Mouse (Mus musculus): ENCODE results near the gene Anks1b. TPM values are rescaled to one million over a fixed set of nuclear protein-coding genes. Genes with fewer than 3 reads are reported as not detected.

The Anks1b gene
- polyA plus RNA-seq, 1 experiment from 2014 or later, result 0.01 TPM

DNA sequence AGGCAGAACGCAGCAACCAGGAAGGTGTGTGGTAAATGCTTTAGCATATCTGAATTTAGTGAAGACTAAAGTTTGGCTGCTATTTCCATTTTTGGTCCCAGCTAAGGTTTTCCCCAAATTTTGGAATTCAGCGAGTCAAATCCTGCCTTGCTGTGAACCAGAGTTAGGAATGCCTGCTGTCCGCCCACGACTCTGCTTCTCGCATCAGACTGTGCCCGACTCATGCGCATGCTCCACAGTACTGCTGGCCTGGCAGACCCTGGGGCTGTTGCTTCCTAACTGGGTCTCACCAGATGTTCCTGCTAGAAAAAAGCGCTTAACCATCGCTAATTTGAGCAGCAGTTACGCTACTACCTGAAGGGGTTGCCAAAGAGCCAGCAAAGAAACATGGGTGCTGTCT, 801.1 kb downstream of the Anks1b start:
- no peak for ATAC-seq
- in situ Hi-C loops (cut with MboI; ENCODE audit: low pct_unique_long_range_greater_than_20kb), result no loop called here
- peaks cover 3% of the 10 kb centered on the region for H3K27me3 ChIP-seq
- TF ChIP-seq CTCF (IDR thresholded peaks at IDR 0.05), result no peak
- no peak for DNase-seq (ENCODE audit: low read depth, low spot score)
- CTCF ChIA-PET, result interaction anchor here (1.4 kb wide), 1 partner anchor 13 kb away, joined by 3 read pairs; no protein-coding TSS in a partner anchor
- POLR2A ChIA-PET, result no interaction called here

DNA sequence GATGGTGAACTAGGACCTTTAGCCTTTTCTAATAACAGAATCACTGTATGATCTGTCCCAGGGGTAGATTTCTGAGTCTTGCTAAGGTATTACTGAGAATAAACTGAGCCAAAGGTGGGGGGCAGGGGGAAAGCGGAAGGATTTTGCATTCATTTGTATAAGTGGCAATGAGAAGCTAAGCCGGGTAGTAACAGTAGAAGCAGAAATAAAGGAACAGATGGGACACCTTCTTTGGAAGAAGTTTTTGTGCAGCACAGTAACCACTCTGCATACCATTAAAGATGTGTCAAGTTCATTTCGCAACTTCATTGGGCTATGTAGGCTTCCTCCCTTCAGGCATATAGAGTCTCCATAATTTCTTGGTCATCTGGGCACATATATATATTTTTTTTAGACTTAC, 804.1 kb downstream of the Anks1b start:
- POLR2A ChIA-PET, result no interaction called here
- no peak for ATAC-seq
- DNase-seq (ENCODE audit: low read depth, low spot score), result no peak
- CTCF ChIA-PET, result interaction anchor here (1.7 kb wide), 1 partner anchor 10 kb away, joined by 5 read pairs; no protein-coding TSS in a partner anchor
- no peak for TF ChIP-seq CTCF (IDR thresholded peaks at IDR 0.05)
- in situ Hi-C loops (cut with MboI; ENCODE audit: low pct_unique_long_range_greater_than_20kb), result no loop called here
- peaks cover 5% of the 10 kb centered on the region for H3K27me3 ChIP-seq

DNA sequence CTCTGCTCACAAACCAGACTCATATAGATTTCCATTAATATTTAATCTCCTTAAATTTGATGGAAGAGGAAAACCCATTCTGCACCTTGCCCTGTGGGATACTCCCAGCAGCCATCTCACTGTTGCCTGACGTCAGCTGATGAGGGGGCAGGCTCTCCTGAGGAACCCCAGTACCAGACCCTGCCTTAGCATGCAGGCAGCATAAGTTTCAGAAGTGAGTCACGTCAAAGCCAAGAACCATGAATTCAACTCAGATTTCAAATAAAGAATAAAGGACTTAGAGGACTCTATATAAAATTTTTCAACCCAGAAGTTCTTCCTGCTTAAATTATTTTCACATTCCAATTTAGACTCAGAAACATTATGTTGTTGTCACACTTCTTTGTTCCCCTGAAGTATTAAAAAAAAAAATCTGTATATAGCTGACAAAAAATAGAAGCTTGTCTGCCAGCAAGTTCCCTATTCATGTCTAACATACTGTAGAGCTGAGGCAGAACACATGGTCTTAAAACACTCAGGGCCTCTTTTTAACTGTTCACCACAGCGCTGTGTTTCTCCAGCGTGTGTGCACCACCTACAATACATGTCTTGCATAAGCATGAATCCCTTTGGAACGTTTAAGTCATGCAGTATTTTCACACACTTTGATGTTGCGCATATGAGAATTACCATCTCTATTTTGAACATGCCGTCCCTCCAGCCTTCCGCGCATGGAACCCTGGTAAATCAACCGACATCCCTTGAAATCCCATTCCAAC, 806.6 kb downstream of the Anks1b start:
- in situ Hi-C loops (cut with MboI; ENCODE audit: low pct_unique_long_range_greater_than_20kb), result no loop called here
- H3K27me3 ChIP-seq, result peaks cover 5% of the 10 kb centered on the region
- DNase-seq (ENCODE audit: low read depth, low spot score) (no peak), ATAC-seq (no peak)
- TF ChIP-seq CTCF (IDR thresholded peaks at IDR 0.05), result no peak
- ChIA-PET CTCF (interaction anchor here (1.2 kb wide), 1 partner anchor 11 kb away, joined by 4 read pairs; no protein-coding TSS in a partner anchor), POLR2A (no interaction called here)

DNA sequence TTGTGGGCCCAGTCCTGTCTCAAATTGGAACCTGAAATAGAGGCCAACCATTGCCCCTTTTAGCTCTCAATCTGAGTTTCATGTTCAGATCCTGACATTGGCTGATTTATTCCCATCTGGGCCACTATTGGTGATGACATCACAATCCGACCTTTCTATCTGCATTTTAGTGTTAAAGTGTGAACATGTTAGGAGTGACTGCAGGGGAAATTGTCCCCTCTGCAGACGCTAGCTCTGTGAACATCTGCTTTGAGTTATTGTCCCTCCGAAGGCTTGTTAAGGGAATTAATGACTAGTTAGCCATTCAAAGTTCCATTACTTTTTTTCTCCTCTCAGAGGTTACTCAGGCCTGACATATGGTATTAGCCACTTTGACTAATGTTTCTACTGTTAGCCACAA, 810.5 kb downstream of the Anks1b start:
- ChIA-PET POLR2A (no interaction called here), CTCF (no interaction called here)
- H3K27me3 ChIP-seq, result peaks cover 8% of the 10 kb centered on the region
- TF ChIP-seq CTCF (IDR thresholded peaks at IDR 0.05), result no peak
- no peak for ATAC-seq
- in situ Hi-C loops (cut with MboI; ENCODE audit: low pct_unique_long_range_greater_than_20kb), result no loop called here
- DNase-seq (ENCODE audit: low read depth, low spot score), result no peak

DNA sequence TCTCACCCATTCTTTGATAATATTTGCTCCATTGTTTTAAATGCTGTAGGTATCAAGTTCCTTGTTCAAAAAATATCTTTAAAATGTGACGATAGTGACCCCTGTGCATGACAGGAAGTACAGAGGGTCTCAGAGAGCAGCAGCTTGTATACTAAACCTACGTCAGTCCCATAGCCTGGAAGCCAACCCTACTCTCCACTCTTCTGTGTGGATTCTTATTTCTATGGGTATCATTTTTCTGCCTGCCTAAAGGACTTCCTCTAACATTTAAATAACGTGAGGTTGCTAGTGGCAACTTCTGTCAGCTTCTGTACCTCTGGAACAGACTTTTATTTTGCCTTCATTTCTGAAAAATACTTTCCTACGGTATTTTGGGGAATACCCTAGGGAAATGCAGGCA, 812.1 kb downstream of the Anks1b start:
- ChIA-PET POLR2A (no interaction called here), CTCF (no interaction called here)
- peaks cover 6% of the 10 kb centered on the region for H3K27me3 ChIP-seq
- TF ChIP-seq CTCF (IDR thresholded peaks at IDR 0.05), result no peak
- DNase-seq (ENCODE audit: low read depth, low spot score) (no peak), ATAC-seq (no peak)
- in situ Hi-C loops (cut with MboI; ENCODE audit: low pct_unique_long_range_greater_than_20kb), result no loop called here

DNA sequence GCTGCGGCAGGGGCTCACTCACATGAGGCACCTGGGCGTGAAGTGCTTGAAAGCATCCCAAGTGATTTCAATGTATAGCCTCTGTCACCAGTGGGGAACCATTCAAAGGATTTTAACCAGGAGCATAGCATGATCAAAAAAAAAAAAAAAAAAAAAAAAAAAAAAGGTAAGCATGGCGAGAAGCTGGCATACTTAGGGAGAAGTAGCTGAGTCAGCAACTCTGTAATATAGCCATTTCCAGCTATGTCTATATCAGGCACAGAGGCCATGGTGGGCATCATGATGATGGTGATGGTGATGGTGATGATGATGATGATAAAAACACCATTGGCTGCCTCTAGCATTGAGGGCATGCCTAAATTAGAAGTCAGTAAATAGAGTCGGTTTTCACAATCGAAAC, 814.8 kb downstream of the Anks1b start:
- no peak for ATAC-seq
- TF ChIP-seq CTCF (IDR thresholded peaks at IDR 0.05), result no peak
- in situ Hi-C loops (cut with MboI; ENCODE audit: low pct_unique_long_range_greater_than_20kb), result no loop called here
- ChIA-PET CTCF (interaction anchor here (1.3 to 1.5 kb wide), 3 partner anchors 9 to 536 kb away, joined by 3 read pairs; no protein-coding TSS in a partner anchor), POLR2A (interaction anchor here (0.5 kb wide), 1 partner anchor 808 kb away, joined by 4 read pairs; no protein-coding TSS in a partner anchor)
- H3K27me3 ChIP-seq, result peaks cover 6% of the 10 kb centered on the region
- no peak for DNase-seq (ENCODE audit: low read depth, low spot score)

DNA sequence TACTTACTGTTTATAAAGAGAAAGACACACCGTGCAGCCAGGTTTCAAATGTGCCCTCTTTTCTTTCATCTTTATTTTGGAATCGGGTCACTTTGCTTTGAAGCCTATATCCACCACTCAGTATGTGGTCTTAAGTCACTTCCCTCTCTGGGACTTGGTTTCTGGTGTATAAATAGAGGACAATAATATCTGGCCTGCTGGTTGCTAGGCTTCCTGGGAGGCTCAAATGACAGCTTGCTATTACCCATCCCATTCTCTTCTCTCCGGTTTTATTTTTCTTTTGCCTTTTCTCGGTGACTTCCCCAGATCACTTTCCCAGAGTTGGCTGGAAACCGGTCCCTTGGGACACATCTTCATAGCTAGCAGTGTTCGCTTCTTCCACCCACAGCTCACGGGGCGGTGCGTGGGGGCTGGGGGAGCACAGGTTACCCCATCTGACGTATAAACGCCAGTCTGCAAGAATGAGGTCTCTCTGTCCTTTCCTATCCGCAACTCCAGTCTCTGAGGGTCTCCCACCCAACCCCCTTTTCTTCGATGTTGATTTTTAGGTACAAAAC, 815.5 kb downstream of the Anks1b start:
- ATAC-seq (no peak), DNase-seq (ENCODE audit: low read depth, low spot score) (no peak)
- CTCF ChIA-PET, result interaction anchor here (1.3 to 3.1 kb wide), 3 partner anchors 10 to 607 kb away, joined by 3 to 15 read pairs (median 3); no protein-coding TSS in a partner anchor
- no peak for TF ChIP-seq CTCF (IDR thresholded peaks at IDR 0.05)
- POLR2A ChIA-PET, result no interaction called here
- peaks cover 6% of the 10 kb centered on the region for H3K27me3 ChIP-seq
- in situ Hi-C loops (cut with MboI; ENCODE audit: low pct_unique_long_range_greater_than_20kb), result no loop called here

DNA sequence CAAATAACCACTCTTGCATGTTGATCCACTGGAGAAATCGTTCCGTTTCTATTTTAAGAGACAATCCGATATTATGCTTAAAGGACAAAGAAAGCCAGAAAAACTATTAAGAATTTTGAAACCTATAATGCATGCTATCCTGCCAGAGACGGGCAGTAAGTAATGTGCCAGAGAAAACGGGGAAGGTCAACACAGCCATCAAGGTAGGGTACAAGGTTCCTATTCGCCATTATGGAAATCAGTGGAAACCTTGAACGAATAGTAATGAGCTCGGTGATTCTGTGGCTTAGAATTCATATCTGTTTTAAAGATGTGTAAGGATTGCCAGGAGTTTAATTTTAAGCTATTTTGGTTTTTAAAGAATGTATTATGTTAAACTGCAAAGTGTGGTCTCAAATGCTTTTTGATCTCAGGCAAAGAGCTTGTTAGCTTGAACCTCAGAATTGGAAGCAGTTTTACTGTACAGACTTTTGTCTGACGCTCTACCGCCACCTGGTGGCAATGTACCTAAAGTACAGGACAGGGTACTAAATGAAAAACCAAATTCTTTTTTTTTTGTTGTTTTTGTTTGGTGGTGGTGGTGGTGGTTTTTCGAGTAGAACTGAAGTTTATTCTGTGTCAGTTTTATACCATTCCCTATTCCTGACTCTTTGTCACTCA, 816.7 kb downstream of the Anks1b start:
- peaks cover 6% of the 10 kb centered on the region for H3K27me3 ChIP-seq
- CTCF ChIA-PET, result interaction anchor here (0.7 to 3.1 kb wide), 6 partner anchors 8 to 609 kb away, joined by 3 to 15 read pairs (median 3); no protein-coding TSS in a partner anchor
- POLR2A ChIA-PET, result no interaction called here
- ATAC-seq (no peak), DNase-seq (ENCODE audit: low read depth, low spot score) (no peak)
- TF ChIP-seq CTCF (IDR thresholded peaks at IDR 0.05), result peak; percentile 75
- in situ Hi-C loops (cut with MboI; ENCODE audit: low pct_unique_long_range_greater_than_20kb), result loop anchor here (5.0 kb wide), 1 partner anchor 603 kb away; no protein-coding TSS in a partner anchor

DNA sequence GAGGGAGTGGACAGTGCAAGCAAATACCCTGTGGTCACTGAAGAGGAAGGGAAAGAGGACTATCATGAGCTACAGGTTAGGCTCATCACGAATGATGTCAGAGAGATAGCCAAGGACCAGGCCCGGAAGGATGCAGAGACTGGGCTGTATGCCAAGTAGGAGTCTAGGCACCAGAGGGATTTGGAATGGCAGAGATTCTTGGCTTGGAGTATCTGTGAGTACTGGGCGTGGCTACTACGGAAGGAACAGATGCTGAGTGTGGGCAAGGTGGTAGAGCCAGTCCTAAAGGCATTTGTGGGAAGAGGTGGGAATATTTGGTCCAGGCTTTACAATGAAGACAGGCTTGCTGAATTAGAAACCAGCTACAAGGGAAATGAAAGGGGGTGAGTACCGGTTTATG, 823.4 kb downstream of the Anks1b start:
- DNase-seq (ENCODE audit: low read depth, low spot score) (no peak), ATAC-seq (no peak)
- no peak for TF ChIP-seq CTCF (IDR thresholded peaks at IDR 0.05)
- CTCF ChIA-PET, result interaction anchor here (0.6 kb wide), 1 partner anchor 653 kb away, joined by 3 read pairs; no protein-coding TSS in a partner anchor
- in situ Hi-C loops (cut with MboI; ENCODE audit: low pct_unique_long_range_greater_than_20kb), result no loop called here
- POLR2A ChIA-PET, result no interaction called here
- no peaks in the 10 kb centered on the region for H3K27me3 ChIP-seq

DNA sequence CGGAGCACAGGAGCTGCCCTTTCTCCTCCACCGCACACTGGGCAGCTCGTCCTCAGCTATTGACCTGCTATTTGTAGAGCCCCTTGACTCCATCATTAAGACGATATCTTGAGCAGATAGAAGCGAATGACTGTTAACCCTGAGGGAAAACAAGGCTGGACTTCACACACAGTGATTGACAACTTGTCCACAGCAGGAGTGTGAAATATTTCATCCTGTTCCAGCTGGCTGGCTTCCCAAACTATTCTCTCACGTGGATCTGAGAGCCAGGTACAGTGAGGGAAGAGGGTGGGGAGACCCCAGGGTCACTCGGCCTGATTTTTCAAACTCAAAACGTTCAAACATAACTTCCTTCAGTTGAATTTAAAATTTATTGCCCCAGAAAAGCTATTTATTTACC, 824.1 kb downstream of the Anks1b start:
- no peak for TF ChIP-seq CTCF (IDR thresholded peaks at IDR 0.05)
- H3K27me3 ChIP-seq, result no peaks in the 10 kb centered on the region
- no peak for ATAC-seq
- POLR2A ChIA-PET, result no interaction called here
- CTCF ChIA-PET, result interaction anchor here (0.6 kb wide), 1 partner anchor 654 kb away, joined by 3 read pairs; no protein-coding TSS in a partner anchor
- no peak for DNase-seq (ENCODE audit: low read depth, low spot score)
- in situ Hi-C loops (cut with MboI; ENCODE audit: low pct_unique_long_range_greater_than_20kb), result no loop called here

DNA sequence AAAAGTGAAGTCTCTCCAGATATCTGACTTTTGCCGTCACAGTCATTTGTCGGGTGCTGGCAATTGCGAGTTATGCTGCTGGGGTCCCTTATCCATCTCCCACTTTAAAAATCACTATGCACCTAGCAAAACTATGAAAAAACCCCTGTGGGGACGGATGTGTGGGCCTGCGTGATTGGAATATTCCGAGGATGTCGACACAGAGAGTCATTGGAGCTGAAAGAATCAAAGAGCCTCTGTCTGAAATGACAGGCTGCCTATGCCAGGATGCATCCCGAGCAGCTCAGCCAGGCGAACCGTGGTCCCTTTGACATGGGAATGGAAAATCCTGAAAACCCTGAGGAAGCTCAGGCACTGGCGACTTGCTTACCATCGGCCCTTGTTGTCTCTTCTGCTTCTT, 825.9 kb downstream of the Anks1b start:
- no peak for DNase-seq (ENCODE audit: low read depth, low spot score)
- ATAC-seq, result no peak
- in situ Hi-C loops (cut with MboI; ENCODE audit: low pct_unique_long_range_greater_than_20kb), result no loop called here

More for the DNA sequence above, 825.9 kb downstream of the Anks1b start:
- TF ChIP-seq CTCF (IDR thresholded peaks at IDR 0.05), result no peak
- H3K27me3 ChIP-seq, result no peaks in the 10 kb centered on the region
- ChIA-PET CTCF (interaction anchor here (1.0 kb wide), 1 partner anchor 10 kb away, joined by 3 read pairs; no protein-coding TSS in a partner anchor), POLR2A (no interaction called here)
